Mouse (Mus musculus) urinary bladder, postnatal 10 days (tissue): ENCODE results near the gene Vmn1r210.
"Not testable (repeated sequence)": the region's sequence is repeated elsewhere in the genome, so short reads cannot be mapped to it uniquely, and the experiment has no call there.

Experiments used
- DNase-seq: peaks from one replicate; pipeline ENCODE4 v3.0.0; 2022; ENCODE audit warnings: low spot score

The Vmn1r210 gene

GRCm38 (mm10) chr13:22831248-22831647 lies at the start of gene Vmn1r210:
Gene Vmn1r210 (minus strand): TSS chr13:22831348.
- no peak for DNase-seq

GRCm38 (mm10) chr13:22879257-22879656 lies 48.1 kb upstream of the Vmn1r210 start:
- DNase-seq: no peak

GRCm38 (mm10) chr13:22857461-22857860 lies 26.3 kb upstream of the Vmn1r210 start, which contains the start of gene Vmn1r211:
Gene Vmn1r211 (minus strand): TSS chr13:22857561.
- DNase-seq: no peak

- DNase-seq: no peak
Observed at GRCm38 (mm10) chr13:22854760-22855159, 23.6 kb upstream of the Vmn1r210 start.

GRCm38 (mm10) chr13:22846798-22847197 lies 15.7 kb upstream of the Vmn1r210 start:
- DNase-seq: no peak

- not testable (repeated sequence) for DNase-seq
Observed at GRCm38 (mm10) chr13:22844304-22844703, 13.2 kb upstream of the Vmn1r210 start.

- not testable (repeated sequence) for DNase-seq
Observed at GRCm38 (mm10) chr13:22829395-22829794, 1.8 kb downstream of the Vmn1r210 start.

GRCm38 (mm10) chr13:22821601-22822000 lies 9.5 kb downstream of the Vmn1r210 start:
- not testable (repeated sequence) for DNase-seq

- not testable (repeated sequence) for DNase-seq
Observed at GRCm38 (mm10) chr13:22809582-22809981, 21.6 kb downstream of the Vmn1r210 start, which contains the start of gene Vmn1r209. Gene Vmn1r209 (minus strand): TSS chr13:22809682.

- not testable (repeated sequence) for DNase-seq
Observed at GRCm38 (mm10) chr13:22788096-22788495, 43.1 kb downstream of the Vmn1r210 start.

- not testable (repeated sequence) for DNase-seq
Observed at GRCm38 (mm10) chr13:22784159-22784558, 47.0 kb downstream of the Vmn1r210 start.

- not testable (repeated sequence) for DNase-seq
Observed at GRCm38 (mm10) chr13:22777300-22777699, 53.8 kb downstream of the Vmn1r210 start, which contains the start of gene Vmn1r208. Gene Vmn1r208 (minus strand): TSS chr13:22777400.
